ENCODE assay signal across 17 mouse cellular contexts in genomic region chr16:18484794-18485435, GRCm38 (mm10). TPM values are rescaled to one million over a fixed set of nuclear protein-coding genes. Genes with fewer than 3 reads are reported as not detected.
DNase-seq lines count a peak whose midpoint lies in the region; ATAC-seq and TF ChIP-seq lines count a peak whose summit lies in the region.
"Had no signal": no experiment of that assay in that cellular context is flagged by ENCODE, and none has a peak within 500 bp of the region (broad histone marks: within the 10 kb centered on the region; RNA-seq: fewer than 3 reads in every experiment).

No protein-coding gene starts in this region.

- H3K27me3 ChIP-seq in heart, embryonic 12.5 days (replicated peaks), result no peaks in the 10 kb centered on the region
- no peaks in the 10 kb centered on the region for H3K27me3 ChIP-seq in limb, embryonic 14.5 days (ENCODE audit: control insufficient read depth, insufficient read depth, low read length)
- H3K27me3 ChIP-seq: hindbrain, embryonic 15.5 days; liver, embryonic 15.5 days; neural tube, embryonic 15.5 days had no signal

- no peaks in the 10 kb centered on the region for H3K9me3 ChIP-seq in heart, embryonic 12.5 days (replicated peaks)
- no peaks in the 10 kb centered on the region for H3K9me3 ChIP-seq in ES-E14 (ENCODE audit: control insufficient read depth, insufficient read depth, low read depth, low read length)
- H3K9me3 ChIP-seq in limb, embryonic 14.5 days (ENCODE audit: control insufficient read depth, low read length), result no peaks in the 10 kb centered on the region
- H3K9me3 ChIP-seq: hindbrain, embryonic 15.5 days; liver, embryonic 15.5 days; neural tube, embryonic 15.5 days had no signal

- ATAC-seq in heart, embryonic 12.5 days (ENCODE audit: insufficient number of reproducible peaks, low FRiP score), result no peak
- ATAC-seq in limb, embryonic 14.5 days (ENCODE audit: low FRiP score, low read depth), result peak; percentile 41; the same call in 1 of the 2 replicates

- H3K9ac ChIP-seq in heart, embryonic 12.5 days, result peak overlapping the region; percentile 50; the same call in 1 of the 2 replicates
- no peak overlapping the region for H3K9ac ChIP-seq in ES-E14 (ENCODE audit: insufficient read depth, low read depth, low read length, poor library complexity, severe bottlenecking)
- H3K9ac ChIP-seq in limb, embryonic 14.5 days (ENCODE audit: low read depth, low read length, severe bottlenecking), result 0 out of 2 replicates have a peak overlapping the region, but pooled peaks have one; percentile 16
- H3K9ac ChIP-seq: hindbrain, embryonic 15.5 days; liver, embryonic 15.5 days; neural tube, embryonic 15.5 days had no signal

- no peak overlapping the region for H3K4me2 ChIP-seq in heart, embryonic 12.5 days
- H3K4me2 ChIP-seq in limb, embryonic 14.5 days (replicated peaks; ENCODE audit: low read depth, low read length, severe bottlenecking), result no peak overlapping the region
- H3K4me2 ChIP-seq: hindbrain, embryonic 15.5 days; liver, embryonic 15.5 days; neural tube, embryonic 15.5 days had no signal

- peaks cover 9% of the 10 kb centered on the region for H3K4me1 ChIP-seq in heart, embryonic 12.5 days (replicated peaks)
- peaks cover 8 to 40% of the 10 kb centered on the region in 2 experiments for H3K4me1 ChIP-seq in ES-E14 (ENCODE audit: control insufficient read depth in 2 of 2, insufficient read depth in 2 of 2, low read length in 2 of 2, poor library complexity in 1 of 2)
- peaks cover 9% of the 10 kb centered on the region for H3K4me1 ChIP-seq in limb, embryonic 14.5 days (ENCODE audit: control insufficient read depth, insufficient read depth, low read length)
- H3K4me1 ChIP-seq: liver, embryonic 15.5 days had no signal

- in situ Hi-C loops in ES-E14 (cut with MboI; ENCODE audit: low sequenced_read_pairs in 2 of 2, unreplicated experiment in 2 of 2), result no loop called here

- no peak for TF ChIP-seq POLR2A in limb, embryonic 14.5 days (IDR thresholded peaks at IDR 0.05; ENCODE audit: borderline replicate concordance, extremely low read depth, insufficient read depth, insufficient read length)

- H3K4me3 ChIP-seq in heart, embryonic 12.5 days, result no peak overlapping the region
- no peak overlapping the region for H3K4me3 ChIP-seq in ES-E14 (ENCODE audit: insufficient read depth in 1 of 2, low read depth in 1 of 2, low read length in 2 of 2, poor library complexity in 1 of 2, severe bottlenecking in 1 of 2)
- no peak overlapping the region for H3K4me3 ChIP-seq in limb, embryonic 14.5 days (replicated peaks; ENCODE audit: low read length)
- H3K4me3 ChIP-seq: erythroblast, embryonic 14.5 days; hindbrain, embryonic 15.5 days; liver, embryonic 15.5 days; neural tube, embryonic 15.5 days had no signal

- DNase-seq in heart, adult 9 months (ENCODE audit: low spot score in 2 of 2), result no peak
- DNase-seq in ES-E14 (ENCODE audit: low read depth, low spot score), result peak; percentile 40
- DNase-seq in fibroblast of lung, adult 2 months (ENCODE audit: low read depth), result peak; percentile 73
- DNase-seq in limb, embryonic 14.5 days (ENCODE audit: low spot score), result no peak
- no peak for DNase-seq in kidney, adult 18-20 months
- DNase-seq in left cerebral cortex, adult 11 months (ENCODE audit: low spot score), result no peak
- no peak for DNase-seq in adrenal gland, postnatal 4 days (ENCODE audit: low spot score in 2 of 2)
- DNase-seq: B cell, adult 2 months; cerebellum, adult 9-10 months; heart, adult 18-20 months; right cerebral cortex, postnatal 25 days had no signal

- H3K36me3 ChIP-seq in heart, embryonic 12.5 days, result no peaks in the 10 kb centered on the region
- no peaks in the 10 kb centered on the region for H3K36me3 ChIP-seq in ES-E14 (ENCODE audit: control insufficient read depth, insufficient read depth, low read length, poor library complexity, severe bottlenecking)
- H3K36me3 ChIP-seq in limb, embryonic 14.5 days (ENCODE audit: control insufficient read depth, insufficient read depth, low read length), result no peaks in the 10 kb centered on the region
- H3K36me3 ChIP-seq: hindbrain, embryonic 15.5 days; neural tube, embryonic 15.5 days had no signal

- no peak overlapping the region for H3K27ac ChIP-seq in heart, embryonic 12.5 days (ENCODE audit: poor library complexity, severe bottlenecking)
- peak overlapping the region; percentile 29; the same call in 1 of the 2 replicates for H3K27ac ChIP-seq in ES-E14 (ENCODE audit: insufficient read depth, low read depth, low read length, poor library complexity, severe bottlenecking)
- 0 out of 2 replicates have a peak overlapping the region, but pooled peaks have one; percentile 8 for H3K27ac ChIP-seq in limb, embryonic 14.5 days (replicated peaks; ENCODE audit: low read depth, low read length)
- H3K27ac ChIP-seq: hindbrain, embryonic 15.5 days; kidney, postnatal 0 days; liver, embryonic 15.5 days; neural tube, embryonic 15.5 days had no signal

- WGBS in heart, embryonic 12.5 days, result 63% methylated on average over 5 of the region's 5 CpGs
- 60% methylated on average over 5 of the region's 5 CpGs for WGBS in limb, embryonic 14.5 days

TF ChIP-seq in ES-E14, 5 proteins besides CTCF, POLR2A, EP300 and RAD21:
- TF ChIP-seq ZC3H11A (IDR thresholded peaks at IDR 0.05; ENCODE audit: borderline replicate concordance, low read depth, low read length) (no peak), MAFK (IDR thresholded peaks at IDR 0.05; ENCODE audit: insufficient read depth, low read depth, low read length) (no peak), CHD2 (IDR thresholded peaks at IDR 0.05; ENCODE audit: low read depth, low read length) (no peak), HCFC1 (IDR thresholded peaks at IDR 0.05; ENCODE audit: borderline replicate concordance, insufficient read depth, low read length) (no peak), ZNF384 (IDR thresholded peaks at IDR 0.05; ENCODE audit: low read depth, low read length) (no peak)

RNA-seq across cellular contexts. Expression of gene Gnb1l, which starts 13.6 kb away (rescaled TPM):
- 7.8 and 8.0 TPM in 2 replicates for polyA plus RNA-seq in heart, embryonic 12.5 days (2016; fragmentation: Nextera tagmentation; extraction: Ambion mirVana)
- total RNA-seq in ES-E14 (2012; rRNA removed), result 10.9 and 13.7 TPM in 2 replicates
- 16.1 and 19.0 TPM in 2 replicates for polyA plus RNA-seq in limb, embryonic 14.5 days (2012; rRNA removed)
- 20.2 and 23.2 TPM in 2 replicates for polyA plus RNA-seq in limb, embryonic 14.5 days (2014; fragmentation: Nextera tagmentation; extraction: Ambion mirVana)
- 1 to 10 TPM; 5.6 to 9.2 TPM for total RNA-seq in adrenal gland, postnatal 4 days (2021)

RNA-seq across cellular contexts. Expression of gene Rtl10, which starts 13.8 kb away (rescaled TPM):
- polyA plus RNA-seq in heart, embryonic 12.5 days (2016; fragmentation: Nextera tagmentation; extraction: Ambion mirVana), result 1.1 TPM in 2 replicates
- total RNA-seq in ES-E14 (2012; rRNA removed), result 6.7 and 8.5 TPM in 2 replicates
- polyA plus RNA-seq in limb, embryonic 14.5 days (2012; rRNA removed), result 16.6 and 22.0 TPM in 2 replicates
- polyA plus RNA-seq in limb, embryonic 14.5 days (2014; fragmentation: Nextera tagmentation; extraction: Ambion mirVana), result 4.3 and 4.5 TPM in 2 replicates
- 10 to 100 TPM in 1 of 2 experiments, 1 to 10 TPM in 1; 9.5 to 11.0 TPM for total RNA-seq in adrenal gland, postnatal 4 days (2021)

RNA-seq across cellular contexts. Expression of gene Comt, which starts 58.3 kb away (rescaled TPM):
- 88.2 and 90.8 TPM in 2 replicates for polyA plus RNA-seq in heart, embryonic 12.5 days (2016; fragmentation: Nextera tagmentation; extraction: Ambion mirVana)
- 40.1 and 41.0 TPM in 2 replicates for total RNA-seq in ES-E14 (2012; rRNA removed)
- 84.5 and 110 TPM in 2 replicates for polyA plus RNA-seq in limb, embryonic 14.5 days (2012; rRNA removed)
- polyA plus RNA-seq in limb, embryonic 14.5 days (2014; fragmentation: Nextera tagmentation; extraction: Ambion mirVana), result 82.4 and 92.3 TPM in 2 replicates
- 100 to 1,000 TPM in 1 of 2 experiments, 10 to 100 TPM in 1; 99.0 to 129 TPM for total RNA-seq in adrenal gland, postnatal 4 days (2021)

RNA-seq across cellular contexts. Expression of gene Txnrd2, which starts 58.7 kb away (rescaled TPM):
- 34.9 and 37.2 TPM in 2 replicates for polyA plus RNA-seq in heart, embryonic 12.5 days (2016; fragmentation: Nextera tagmentation; extraction: Ambion mirVana)
- 7.9 and 8.4 TPM in 2 replicates for total RNA-seq in ES-E14 (2012; rRNA removed)
- polyA plus RNA-seq in limb, embryonic 14.5 days (2012; rRNA removed), result 13.4 and 14.1 TPM in 2 replicates
- polyA plus RNA-seq in limb, embryonic 14.5 days (2014; fragmentation: Nextera tagmentation; extraction: Ambion mirVana), result 13.6 and 18.4 TPM in 2 replicates
- total RNA-seq in adrenal gland, postnatal 4 days (2021), result 10 to 100 TPM; 60.2 to 67.6 TPM

Comparison
In these comparisons a context has a peak if more than half of its experiments do, and no peak if none do; other contexts are left out.
1. DNase-seq: peak in ES-E14 (single experiment) and fibroblast of lung, adult 2 months (single experiment); none in heart, adult 9 months (0 of 2), limb, embryonic 14.5 days (single experiment), kidney, adult 18-20 months (single experiment), left cerebral cortex, adult 11 months (single experiment) and adrenal gland, postnatal 4 days (0 of 2).